Mouse (Mus musculus) forebrain, postnatal 0 days (tissue): ENCODE results near the gene Klhdc7a. TPM values are rescaled to one million over a fixed set of nuclear protein-coding genes. Genes with fewer than 3 reads are reported as not detected.
A peak's percentile ranks its signal among the peaks of the same experiment; 100 is the strongest.

ENCODE experiments used
- ATAC-seq: fragments of 200-750 bp; cut with Nextera tagmentation; 2 replicates; pipeline ENCODE4 v1.8.0; 2017; ENCODE audit warnings: mild to moderate bottlenecking, moderate library complexity
- DNase-seq: peaks from one replicate; pipeline ENCODE4 v3.0.0-alpha.2; 2015
- H3K27ac ChIP-seq: fragments of 300-500 bp; sonication (generic); 2 replicates; pipeline ENCODE4 v1.5.1; 2014; ENCODE audit warnings: low read depth, mild to moderate bottlenecking, antibody characterized with exemption, low read length, moderate library complexity, mixed read lengths
- H3K27me3 ChIP-seq: fragments of 300-500 bp; sonication (generic); 2 replicates; pipeline ENCODE4 v1.6.1; 2014; ENCODE audit warnings: mild to moderate bottlenecking, low read length, mixed read lengths; ENCODE audit not compliant: insufficient read depth
- H3K36me3 ChIP-seq: fragments of 300-500 bp; sonication (generic); 2 replicates; pipeline ENCODE4 v1.6.1; 2014; ENCODE audit warnings: mild to moderate bottlenecking, moderate library complexity; ENCODE audit not compliant: insufficient read depth
- H3K4me1 ChIP-seq: fragments of 300-500 bp; sonication (generic); 2 replicates; pipeline ENCODE4 v1.6.1; 2014; ENCODE audit warnings: antibody characterized with exemption; ENCODE audit not compliant: insufficient read depth
- H3K4me2 ChIP-seq: fragments of 300-500 bp; sonication (generic); 2 replicates; pipeline ENCODE4 v1.6.1; 2014; ENCODE audit warnings: low read depth, mild to moderate bottlenecking, moderate library complexity
- H3K4me3 ChIP-seq: fragments of 300-500 bp; sonication (generic); 2 replicates; pipeline ENCODE4 v1.5.1; 2014; ENCODE audit warnings: low read depth, low read length, mixed read lengths
- H3K9ac ChIP-seq: fragments of 300-500 bp; sonication (generic); 2 replicates; pipeline ENCODE4 v1.6.1; 2014; ENCODE audit warnings: mild to moderate bottlenecking
- H3K9me3 ChIP-seq: fragments of 300-500 bp; sonication (generic); 2 replicates; pipeline ENCODE4 v1.6.1; 2016; ENCODE audit warnings: low read length
- CTCF ChIP-seq: sonication (generic); IDR thresholded peaks from 2 replicates; pipeline ENCODE4 v1.5.1; 2016; ENCODE audit warnings: antibody characterized with exemption, control low read depth, low read depth
- WGBS: fragments of 180-500 bp; shearing (Covaris S2); extraction: QIAGEN DNeasy Blood & Tissue Kit; methylation state at CpG from one replicate; pipeline ENCODE4 v1.1.7; 2014; 5-methylcytosine and 5-hydroxymethylcytosine counted together
- polyA plus RNA-seq: library from polyadenylated mRNA; unstranded; fragments of >200 nt; fragmentation: Nextera tagmentation; extraction: Ambion mirVana; gene quantifications from 2 replicates; pipeline ENCODE4 v1.2.1, GENCODE M21; 2015
- total RNA-seq: library from RNA; depleted of rRNA; stranded (reverse); fragments of >200 nt; gene quantifications from 2 replicates; pipeline ENCODE4 v1.2.3, GENCODE M21; 2014

Gene Klhdc7a
- total and polyA plus RNA-seq, 2 experiments from 2014 or later, result 0.27 to 1.0 TPM

- no peaks in the 10 kb centered on the region for H3K27me3 ChIP-seq
- 76% methylated on average over 10 of the region's 10 CpGs for WGBS
- TF ChIP-seq CTCF, result no peak
- no peaks in the 10 kb centered on the region for H3K9me3 ChIP-seq
- H3K36me3 ChIP-seq, result no peaks in the 10 kb centered on the region
- no peak overlapping the region for H3K9ac ChIP-seq
- no peak overlapping the region for H3K4me3 ChIP-seq
- DNase-seq (no peak), ATAC-seq (no peak)
- H3K4me1 ChIP-seq, result no peaks in the 10 kb centered on the region
- no peak overlapping the region for H3K4me2 ChIP-seq
- no peak overlapping the region for H3K27ac ChIP-seq
Observed at GRCm38 (mm10) chr4:139960724-139961315, 7.0 kb downstream of the Klhdc7a start.

GRCm38 (mm10) chr4:139960086-139960713 is 7.6 kb downstream of the Klhdc7a start:
- H3K27ac ChIP-seq, result no peak overlapping the region
- H3K9ac ChIP-seq, result no peak overlapping the region

GRCm38 (mm10) chr4:139959188-139959587 is 8.6 kb downstream of the Klhdc7a start:
- no peaks in the 10 kb centered on the region for H3K9me3 ChIP-seq
- no peak for DNase-seq
- H3K36me3 ChIP-seq, result no peaks in the 10 kb centered on the region
- H3K4me1 ChIP-seq, result no peaks in the 10 kb centered on the region
- H3K27me3 ChIP-seq, result no peaks in the 10 kb centered on the region
- 92% methylated on average over 3 of the region's 3 CpGs for WGBS
- H3K4me3 ChIP-seq, result no peak overlapping the region
- ATAC-seq, result no peak
- no peak overlapping the region for H3K9ac ChIP-seq
- TF ChIP-seq CTCF, result no peak
- no peak overlapping the region for H3K4me2 ChIP-seq
- H3K27ac ChIP-seq, result no peak overlapping the region

More at GRCm38 (mm10) chr4:139960086-139960713, 7.6 kb downstream of the Klhdc7a start:
- H3K9me3 ChIP-seq, result no peaks in the 10 kb centered on the region
- DNase-seq (no peak), ATAC-seq (no peak)
- no peak for TF ChIP-seq CTCF
- no peaks in the 10 kb centered on the region for H3K36me3 ChIP-seq
- no peak overlapping the region for H3K4me3 ChIP-seq
- no peak overlapping the region for H3K4me2 ChIP-seq
- no peaks in the 10 kb centered on the region for H3K27me3 ChIP-seq
- H3K4me1 ChIP-seq, result no peaks in the 10 kb centered on the region
- 65% methylated on average over 12 of the region's 12 CpGs for WGBS

GRCm38 (mm10) chr4:139950876-139951485 is 16.8 kb downstream of the Klhdc7a start:
- no peaks in the 10 kb centered on the region for H3K36me3 ChIP-seq
- H3K9ac ChIP-seq, result no peak overlapping the region
- H3K4me3 ChIP-seq, result no peak overlapping the region
- H3K27me3 ChIP-seq, result no peaks in the 10 kb centered on the region
- WGBS, result 56% methylated on average over 6 of the region's 7 CpGs
- ATAC-seq (no peak), DNase-seq (no peak)
- no peaks in the 10 kb centered on the region for H3K9me3 ChIP-seq
- peak overlapping the region; percentile 40; the same call in 1 of the 2 replicates for H3K4me2 ChIP-seq
- no peak overlapping the region for H3K27ac ChIP-seq
- no peak for TF ChIP-seq CTCF
- H3K4me1 ChIP-seq, result no peaks in the 10 kb centered on the region; the same call in 1 of the 2 replicates

- no peaks in the 10 kb centered on the region for H3K27me3 ChIP-seq
- H3K9me3 ChIP-seq, result no peaks in the 10 kb centered on the region
- H3K4me2 ChIP-seq, result peak overlapping the region; percentile 40
- WGBS, result under 1% methylated on average over 20 of the region's 20 CpGs
- no peaks in the 10 kb centered on the region; the same call in 1 of the 2 replicates for H3K4me1 ChIP-seq
- ATAC-seq, result peak; percentile 34; the same call in 1 of the 2 replicates
- H3K36me3 ChIP-seq, result no peaks in the 10 kb centered on the region
- H3K27ac ChIP-seq, result no peak overlapping the region
- H3K9ac ChIP-seq, result 0 out of 2 replicates have a peak overlapping the region, but pooled peaks have one; percentile 22
- 0 out of 2 replicates have a peak overlapping the region, but pooled peaks have one; percentile 2 for H3K4me3 ChIP-seq
- no peak for TF ChIP-seq CTCF
- peak; percentile 58 for DNase-seq
Observed at GRCm38 (mm10) chr4:139950431-139950848, 17.4 kb downstream of the Klhdc7a start.

- Histone ChIP-seq H3K9me3 (no peaks in the 10 kb centered on the region), H3K27me3 (no peaks in the 10 kb centered on the region), H3K9ac (no peak overlapping the region), H3K4me2 (no peak overlapping the region), H3K36me3 (no peaks in the 10 kb centered on the region), H3K4me3 (no peak overlapping the region), H3K4me1 (no peaks in the 10 kb centered on the region; the same call in 1 of the 2 replicates), H3K27ac (peak overlapping the region; percentile 40; the same call in 1 of the 2 replicates)
- no peak for TF ChIP-seq CTCF
- WGBS, result 5% methylated on average over 7 of the region's 7 CpGs
- DNase-seq (peak; percentile 62), ATAC-seq (peak; percentile 84)
Observed at GRCm38 (mm10) chr4:139948591-139948990, 19.2 kb downstream of the Klhdc7a start.

GRCm38 (mm10) chr4:139947341-139947740 is 20.5 kb downstream of the Klhdc7a start:
- DNase-seq (no peak), ATAC-seq (no peak)
- H3K27ac ChIP-seq, result no peak overlapping the region
- no peak overlapping the region for H3K4me2 ChIP-seq
- no peaks in the 10 kb centered on the region for H3K27me3 ChIP-seq
- no peaks in the 10 kb centered on the region for H3K36me3 ChIP-seq
- no peaks in the 10 kb centered on the region for H3K9me3 ChIP-seq
- peak; percentile 39 for TF ChIP-seq CTCF
- H3K4me3 ChIP-seq, result no peak overlapping the region
- H3K4me1 ChIP-seq, result no peaks in the 10 kb centered on the region; the same call in 1 of the 2 replicates
- 97% methylated on average over 2 of the region's 2 CpGs for WGBS
- H3K9ac ChIP-seq, result no peak overlapping the region
